Mouse (Mus musculus) midbrain, postnatal 0 days (tissue): ENCODE data around the gene Prss12. TPM values are rescaled to one million over a fixed set of nuclear protein-coding genes. Genes with fewer than 3 reads are reported as not detected.
"Not testable (repeated sequence)": the region's sequence is repeated elsewhere in the genome, so short reads cannot be mapped to it uniquely, and the experiment has no call there.

Source experiments
- ATAC-seq: fragments of 200-750 bp; cut with Nextera tagmentation; 2 replicates; pipeline ENCODE4 v1.8.0; 2017; ENCODE audit warnings: moderate number of reproducible peaks, mild to moderate bottlenecking, moderate TSS enrichment, moderate library complexity; ENCODE audit not compliant: low FRiP score
- DNase-seq: peaks from one replicate; pipeline ENCODE4 v3.0.0-alpha.2; 2015; ENCODE audit warnings: low spot score
- H3K27ac ChIP-seq: fragments of 300-500 bp; sonication (generic); 2 replicates; pipeline ENCODE4 v1.5.1; 2014; ENCODE audit warnings: low read depth, mild to moderate bottlenecking, low read length, mixed read lengths
- H3K27me3 ChIP-seq: fragments of 300-500 bp; sonication (generic); 2 replicates; pipeline ENCODE4 v1.6.1; 2014; ENCODE audit warnings: low read length, control low read depth, mixed read lengths; ENCODE audit not compliant: insufficient read depth
- H3K36me3 ChIP-seq: fragments of 300-500 bp; sonication (generic); 2 replicates; pipeline ENCODE4 v1.6.1; 2014; ENCODE audit warnings: low read length, control low read depth, mixed read lengths; ENCODE audit not compliant: insufficient read depth
- H3K4me1 ChIP-seq: fragments of 300-500 bp; sonication (generic); 2 replicates; pipeline ENCODE4 v1.6.1; 2014; ENCODE audit warnings: mild to moderate bottlenecking, control low read depth, antibody characterized with exemption, low read length, mixed read lengths; ENCODE audit not compliant: insufficient read depth
- H3K4me2 ChIP-seq: fragments of 300-500 bp; sonication (generic); 2 replicates; pipeline ENCODE4 v1.6.1; 2014; ENCODE audit warnings: low read depth, mild to moderate bottlenecking, low read length, mixed read lengths; ENCODE audit not compliant: poor library complexity, severe bottlenecking
- H3K4me3 ChIP-seq: fragments of 300-500 bp; sonication (generic); 2 replicates; pipeline ENCODE4 v1.5.1; 2014; ENCODE audit warnings: low read depth, mild to moderate bottlenecking, low read length, moderate library complexity
- H3K9ac ChIP-seq: fragments of 300-500 bp; sonication (generic); replicated peaks from 2 replicates; pipeline ENCODE4 v1.6.1; 2014; ENCODE audit warnings: mild to moderate bottlenecking, low read length, moderate library complexity, mixed read lengths; ENCODE audit not compliant: poor library complexity, severe bottlenecking
- H3K9me3 ChIP-seq: fragments of 300-500 bp; sonication (generic); 2 replicates; pipeline ENCODE4 v1.6.1; 2016; ENCODE audit warnings: low read length, control low read depth
- CTCF ChIP-seq: IDR thresholded peaks from 2 replicates; pipeline ENCODE4 v1.5.1; 2016; ENCODE audit warnings: antibody characterized with exemption, mild to moderate bottlenecking
- WGBS: fragments of 180-500 bp; shearing (Covaris S2); extraction: QIAGEN DNeasy Blood & Tissue Kit; methylation state at CpG from one replicate; pipeline ENCODE4 v1.1.7; 2014; 5-methylcytosine and 5-hydroxymethylcytosine counted together
- polyA plus RNA-seq: library from polyadenylated mRNA; unstranded; fragments of >200 nt; fragmentation: Nextera tagmentation; extraction: Ambion mirVana; gene quantifications from 2 replicates; pipeline ENCODE4 v1.2.1, GENCODE M21; 2015
- total RNA-seq: library from RNA; depleted of rRNA; stranded (reverse); fragments of >200 nt; gene quantifications from 2 replicates; pipeline ENCODE4 v1.2.3, GENCODE M21; 2014

Prss12 gene
- total and polyA plus RNA-seq, 2 experiments from 2014 or later = 8.2 to 13.4 TPM

DNA sequence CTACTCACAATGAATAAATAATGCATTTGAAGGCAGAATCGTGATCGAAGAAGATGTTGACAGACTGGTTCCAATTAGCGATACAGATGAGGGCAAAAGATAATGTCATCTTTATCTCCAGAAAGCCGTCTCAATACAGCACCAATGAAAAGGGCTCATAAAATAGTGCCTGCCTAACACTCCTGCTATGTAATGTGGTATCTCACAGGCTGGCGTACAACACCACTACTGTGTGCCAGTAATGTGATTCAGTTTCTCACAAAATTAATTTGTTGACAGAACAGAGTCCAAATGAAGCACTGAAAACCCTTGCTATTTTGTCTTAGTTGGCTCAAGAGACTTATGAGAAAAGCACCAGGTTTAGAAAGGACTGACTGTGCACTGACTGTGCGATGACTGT is 48.4 kb downstream of the Prss12 start:
- DNase-seq = no peak
- no peak for ATAC-seq
- Histone ChIP-seq H3K27me3 (no peaks in the 10 kb centered on the region), H3K4me2 (no peak overlapping the region), H3K4me1 (no peaks in the 10 kb centered on the region), H3K9ac (no peak overlapping the region), H3K9me3 (no peaks in the 10 kb centered on the region), H3K36me3 (no peaks in the 10 kb centered on the region), H3K27ac (no peak overlapping the region), H3K4me3 (no peak overlapping the region)
- TF ChIP-seq CTCF = no peak
- WGBS = 79% methylated on average over 6 of the region's 6 CpGs

DNA sequence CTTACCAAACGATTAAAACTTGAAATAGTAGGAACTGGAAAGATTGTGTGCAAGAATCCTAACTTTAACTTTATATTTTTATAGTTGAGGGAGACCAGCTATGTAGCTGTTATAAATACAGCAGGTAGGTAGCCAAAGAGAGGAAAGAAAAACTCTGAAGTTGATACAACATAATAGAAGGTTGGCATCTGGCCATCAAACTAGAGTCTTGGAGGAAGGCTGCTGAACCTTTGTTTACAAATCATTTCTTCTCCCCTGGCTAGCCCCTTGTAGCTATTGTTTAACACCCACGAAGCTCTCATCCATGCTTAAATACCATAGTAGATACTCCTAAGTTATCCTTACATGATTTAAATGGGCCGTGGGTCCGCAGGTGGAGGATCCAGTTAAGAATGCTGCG is 52.1 kb downstream of the Prss12 start:
- no peak overlapping the region for H3K27ac ChIP-seq
- H3K4me1 ChIP-seq = no peaks in the 10 kb centered on the region
- ATAC-seq (no peak), DNase-seq (no peak)
- no peaks in the 10 kb centered on the region for H3K27me3 ChIP-seq
- H3K4me2 ChIP-seq = no peak overlapping the region
- no peak overlapping the region for H3K9ac ChIP-seq
- TF ChIP-seq CTCF = no peak
- no peak overlapping the region for H3K4me3 ChIP-seq
- H3K36me3 ChIP-seq = no peaks in the 10 kb centered on the region
- 76% methylated on average over 5 of the region's 5 CpGs for WGBS
- no peaks in the 10 kb centered on the region for H3K9me3 ChIP-seq

DNA sequence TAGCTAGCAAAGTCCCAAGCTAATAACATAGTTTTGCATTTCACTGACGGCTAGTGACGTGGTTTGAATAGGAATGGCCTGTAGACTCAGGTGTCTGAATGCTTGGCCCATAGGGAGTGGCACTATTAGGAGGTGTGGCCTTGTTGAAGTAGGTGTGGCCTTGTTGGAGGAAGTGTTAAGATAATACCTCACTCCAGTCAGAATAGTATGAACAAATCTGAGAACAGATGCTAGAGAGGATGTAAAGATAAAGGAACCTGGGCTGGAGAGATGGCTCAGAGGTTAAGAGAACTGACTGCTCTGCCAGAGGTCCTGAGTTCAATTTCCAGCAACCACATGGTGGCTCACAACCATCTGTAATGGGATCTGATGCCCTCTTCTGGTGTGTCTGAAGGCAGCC is 55.1 kb downstream of the Prss12 start:
- WGBS = 87% methylated on average over 2 of the region's 2 CpGs
- H3K4me1 ChIP-seq, H3K4me3 ChIP-seq, H3K27ac ChIP-seq, ATAC-seq, H3K9ac ChIP-seq, H3K9me3 ChIP-seq, H3K36me3 ChIP-seq, H3K27me3 ChIP-seq, H3K4me2 ChIP-seq, DNase-seq: not testable (repeated sequence)

DNA sequence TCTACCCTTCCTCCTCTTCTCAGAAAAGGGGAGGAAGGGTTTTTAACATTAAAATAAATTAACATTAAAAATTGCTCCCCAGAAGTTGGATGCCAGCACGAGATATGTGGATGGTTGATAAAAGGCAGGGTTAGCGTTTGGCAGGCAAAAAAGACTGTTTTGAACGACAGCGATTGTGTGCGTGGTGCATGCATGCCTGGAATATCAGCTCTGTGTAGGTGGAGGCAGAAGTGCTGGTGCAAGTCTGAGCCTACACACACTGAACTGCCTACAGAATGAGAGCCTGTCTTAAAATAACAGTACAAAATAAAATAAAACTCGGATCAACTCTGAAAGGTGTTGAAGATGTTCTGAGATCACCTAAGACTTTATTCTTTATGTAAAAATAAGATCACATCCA is 57.2 kb downstream of the Prss12 start:
- Histone ChIP-seq H3K9ac (no peak overlapping the region), H3K9me3 (no peaks in the 10 kb centered on the region), H3K27me3 (no peaks in the 10 kb centered on the region), H3K36me3 (no peaks in the 10 kb centered on the region), H3K27ac (no peak overlapping the region), H3K4me1 (peaks cover 4% of the 10 kb centered on the region; the same call in 1 of the 2 replicates), H3K4me2 (no peak overlapping the region), H3K4me3 (no peak overlapping the region)
- ATAC-seq (no peak), DNase-seq (no peak)
- 87% methylated on average over 6 of the region's 6 CpGs for WGBS
- no peak for TF ChIP-seq CTCF

DNA sequence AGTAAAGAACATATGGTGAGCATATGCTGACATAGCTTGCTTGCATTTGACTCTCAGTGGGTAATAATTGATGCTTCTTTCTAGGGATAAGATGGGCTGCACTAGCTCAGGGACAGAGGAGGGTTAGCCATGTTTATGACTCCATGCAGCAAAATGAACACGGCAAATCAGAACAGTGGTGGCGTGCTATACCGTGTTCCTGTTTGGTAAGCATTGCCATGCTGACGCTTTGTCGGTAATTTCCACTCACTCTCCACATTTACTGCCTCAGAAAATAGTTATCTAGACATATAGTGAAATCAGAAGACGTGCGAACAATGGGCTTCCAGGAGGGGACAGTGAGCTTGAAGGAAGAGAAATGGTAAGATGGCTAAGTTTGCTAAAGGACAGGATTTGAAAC is 58.1 kb downstream of the Prss12 start:
- no peaks in the 10 kb centered on the region for H3K36me3 ChIP-seq
- no peak overlapping the region for H3K9ac ChIP-seq
- no peak overlapping the region for H3K27ac ChIP-seq
- peaks cover 4% of the 10 kb centered on the region; the same call in 1 of the 2 replicates for H3K4me1 ChIP-seq
- DNase-seq (no peak), ATAC-seq (no peak)
- WGBS = 93% methylated on average over 7 of the region's 7 CpGs
- H3K9me3 ChIP-seq = no peaks in the 10 kb centered on the region
- no peak for TF ChIP-seq CTCF
- no peak overlapping the region for H3K4me2 ChIP-seq
- H3K4me3 ChIP-seq = no peak overlapping the region
- H3K27me3 ChIP-seq = no peaks in the 10 kb centered on the region

DNA sequence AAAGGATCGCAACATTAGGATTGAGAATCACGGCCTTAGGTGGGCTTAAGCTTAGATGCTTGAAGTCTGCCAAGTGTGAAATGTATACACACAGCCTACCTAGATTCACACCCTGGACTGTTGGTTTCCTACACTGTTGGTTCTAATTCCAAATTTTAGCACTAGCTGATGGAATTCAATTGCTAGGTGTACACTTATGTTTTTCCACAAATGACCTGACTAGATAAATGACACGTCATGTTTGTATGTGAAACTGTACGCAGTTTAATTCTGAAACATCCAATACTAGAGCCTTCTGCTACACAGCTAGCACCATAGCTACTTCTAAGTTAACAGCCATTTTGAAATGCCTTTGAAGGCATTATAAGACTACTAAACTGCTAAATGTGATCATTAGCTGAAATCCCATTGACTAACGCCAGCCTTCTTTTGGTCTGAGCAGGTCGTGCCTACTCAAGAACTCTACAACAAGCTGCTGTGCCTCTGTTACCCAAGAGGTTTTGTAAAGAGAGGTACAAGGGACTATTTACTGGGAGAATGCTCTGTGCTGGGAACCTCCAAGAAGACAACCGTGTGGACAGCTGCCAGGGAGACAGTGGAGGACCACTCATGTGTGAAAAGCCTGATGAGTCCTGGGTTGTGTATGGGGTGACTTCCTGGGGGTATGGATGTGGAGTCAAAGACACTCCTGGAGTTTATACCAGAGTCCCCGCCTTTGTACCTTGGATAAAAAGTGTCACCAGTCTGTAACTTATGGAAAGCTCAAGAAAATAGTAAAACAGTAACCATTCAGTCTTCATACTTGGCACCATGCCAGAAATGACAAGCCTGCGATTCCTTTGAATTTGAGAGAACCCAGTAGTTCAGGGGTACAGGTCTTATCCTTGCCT is 59.3 kb downstream of the Prss12 start:
- H3K27ac ChIP-seq = no peak overlapping the region

More for the DNA sequence above, 59.3 kb downstream of the Prss12 start:
- Histone ChIP-seq H3K9ac (no peak overlapping the region), H3K4me2 (0 out of 2 replicates have a peak overlapping the region, but pooled peaks have one; percentile 0), H3K4me1 (peaks cover 4% of the 10 kb centered on the region; the same call in 1 of the 2 replicates), H3K9me3 (no peaks in the 10 kb centered on the region), H3K27me3 (no peaks in the 10 kb centered on the region), H3K4me3 (no peak overlapping the region), H3K36me3 (no peaks in the 10 kb centered on the region)
- ATAC-seq = no peak
- 54% methylated on average over 9 of the region's 9 CpGs for WGBS
- no peak for TF ChIP-seq CTCF
- DNase-seq = no peak
